Mouse (Mus musculus) liver, embryonic 14.5 days (tissue): Measurements from ENCODE around the gene Gm28053. TPM values are rescaled to one million over a fixed set of nuclear protein-coding genes. Genes with fewer than 3 reads are reported as not detected.

ENCODE experiments used
- ATAC-seq: fragments of 200-750 bp; cut with Nextera tagmentation; 2 replicates; pipeline ENCODE4 v1.8.0; 2017; ENCODE audit warnings: moderate number of reproducible peaks, mild to moderate bottlenecking, moderate library complexity; ENCODE audit not compliant: insufficient read depth
- DNase-seq, 3 experiments: peaks; one replicate each; pipeline ENCODE4 v3.0.0-alpha.2; 2012 to 2013; ENCODE audit warnings: low read depth in 3 of 3, low spot score in 3 of 3
- H3K27ac ChIP-seq: fragments of 300-500 bp; sonication (generic); 2 replicates; pipeline ENCODE4 v1.5.1; 2014; ENCODE audit warnings: moderate library complexity, mild to moderate bottlenecking, control low read depth, inconsistent platforms
- H3K27me3 ChIP-seq: fragments of 300-500 bp; sonication (generic); 2 replicates; pipeline ENCODE4 v1.6.1; 2014; ENCODE audit warnings: mild to moderate bottlenecking, low read length, moderate library complexity; ENCODE audit not compliant: control insufficient read depth, insufficient read depth
- H3K36me3 ChIP-seq: fragments of 300-500 bp; sonication (generic); replicated peaks from 2 replicates; pipeline ENCODE4 v1.6.1; 2014; ENCODE audit warnings: low read depth; ENCODE audit not compliant: control insufficient read depth, insufficient read depth
- H3K4me1 ChIP-seq, 2 experiments: fragments of 200-500 bp in 1 of 2; fragments of 300-500 bp in 1 of 2; sonication (generic) in 1 of 2; replicated peaks; 2 replicates each; pipeline ENCODE4 v1.6.1; 2012 to 2014; ENCODE audit warnings: antibody characterized with exemption in 1 of 2, inconsistent platforms in 1 of 2, low read length in 1 of 2; ENCODE audit not compliant: control insufficient read depth in 2 of 2, insufficient read depth in 2 of 2
- H3K4me2 ChIP-seq: fragments of 300-500 bp; sonication (generic); 2 replicates; pipeline ENCODE4 v1.6.1; 2014; ENCODE audit warnings: low read depth, mild to moderate bottlenecking, control low read depth, moderate library complexity
- H3K4me3 ChIP-seq, 2 experiments: fragments of 200-500 bp in 1 of 2; fragments of 300-500 bp in 1 of 2; sonication (generic) in 1 of 2; 2 replicates each; pipeline ENCODE4 v1.5.1; 2012 to 2014; ENCODE audit warnings: low read depth in 2 of 2, low read length in 2 of 2, mild to moderate bottlenecking in 2 of 2, control low read depth in 1 of 2, inconsistent platforms in 1 of 2, moderate library complexity in 1 of 2; ENCODE audit not compliant: insufficient read depth in 1 of 2
- H3K9ac ChIP-seq: fragments of 300-500 bp; sonication (generic); replicated peaks from 2 replicates; pipeline ENCODE4 v1.6.1; 2014; ENCODE audit warnings: mild to moderate bottlenecking, control low read depth, moderate library complexity
- H3K9me3 ChIP-seq: fragments of 300-500 bp; sonication (generic); 2 replicates; pipeline ENCODE4 v1.6.1; 2016; ENCODE audit warnings: low read length, mixed read lengths; ENCODE audit not compliant: control insufficient read depth
- CTCF ChIP-seq: IDR thresholded peaks from 2 replicates; pipeline ENCODE4 v1.5.1; 2016; ENCODE audit warnings: antibody characterized with exemption, low read depth, control low read depth
- EP300 ChIP-seq: IDR thresholded peaks from 2 replicates; pipeline ENCODE4 v1.6.1; 2016; ENCODE audit warnings: antibody characterized with exemption, low read depth
- WGBS: fragments of 180-500 bp; shearing (Covaris S2); extraction: QIAGEN DNeasy Blood & Tissue Kit; methylation state at CpG from one replicate; pipeline ENCODE4 v1.1.7; 2014; ENCODE audit not compliant: insufficient replicate concordance; 5-methylcytosine and 5-hydroxymethylcytosine counted together
- polyA plus RNA-seq, 2 experiments: library from polyadenylated mRNA; depleted of rRNA in 1 of 2; stranded (reverse) in 1 of 2; unstranded in 1 of 2; fragments of >200 nt; fragmentation: Nextera tagmentation in 1 of 2; extraction: Ambion mirVana in 1 of 2; gene quantifications; 2 replicates each; pipeline versions ENCODE4 v1.2.1 to v1.2.3; 2012 to 2014

The Gm28053 gene
- polyA plus RNA-seq, 2 experiments, result 0.39 to 0.48 TPM

GRCm38 (mm10) chr6:48745490-48745889 lies 27.1 kb downstream of the Gm28053 start:
- Histone ChIP-seq H3K27me3 (no peaks in the 10 kb centered on the region), H3K9ac (no peak overlapping the region), H3K27ac (no peak overlapping the region), H3K9me3 (no peaks in the 10 kb centered on the region), H3K4me3 (no peak overlapping the region), H3K36me3 (no peaks in the 10 kb centered on the region), H3K4me1 (peaks cover 0 to 19% of the 10 kb centered on the region in 2 experiments; a peak in 2 of 4 replicates), H3K4me2 (no peak overlapping the region)
- no peak for TF ChIP-seq EP300
- no peak for TF ChIP-seq CTCF
- ATAC-seq (no peak), DNase-seq (no peak)
- 19% methylated on average over 2 of the region's 2 CpGs for WGBS

GRCm38 (mm10) chr6:48745959-48746889 lies 27.8 kb downstream of the Gm28053 start, which contains the start of gene Gimap5:
Gimap5 (plus strand) TSS chr6:48746197.
- H3K4me3 ChIP-seq, result no peak within 1 kb of the TSS; a peak in 1 of 4 replicates
- H3K4me1 ChIP-seq, result peaks cover 0 to 15% of the 10 kb centered on the region in 2 experiments; a peak in 2 of 4 replicates
- no peak for DNase-seq
- H3K4me2 ChIP-seq, result peak within 1 kb of the TSS; percentile 34; the same call in 1 of the 2 replicates
- H3K27me3 ChIP-seq, result no peaks in the 10 kb centered on the region
- TF ChIP-seq CTCF, result peak; percentile 44
- TF ChIP-seq EP300, result no peak
- no peaks in the 10 kb centered on the region for H3K36me3 ChIP-seq
- no peak for ATAC-seq
- no peak within 1 kb of the TSS for H3K27ac ChIP-seq
- 10% methylated on average over 16 of the region's 16 CpGs for WGBS
- H3K9ac ChIP-seq, result no peak within 1 kb of the TSS; the same call in 1 of the 2 replicates
- no peaks in the 10 kb centered on the region for H3K9me3 ChIP-seq

DNA sequence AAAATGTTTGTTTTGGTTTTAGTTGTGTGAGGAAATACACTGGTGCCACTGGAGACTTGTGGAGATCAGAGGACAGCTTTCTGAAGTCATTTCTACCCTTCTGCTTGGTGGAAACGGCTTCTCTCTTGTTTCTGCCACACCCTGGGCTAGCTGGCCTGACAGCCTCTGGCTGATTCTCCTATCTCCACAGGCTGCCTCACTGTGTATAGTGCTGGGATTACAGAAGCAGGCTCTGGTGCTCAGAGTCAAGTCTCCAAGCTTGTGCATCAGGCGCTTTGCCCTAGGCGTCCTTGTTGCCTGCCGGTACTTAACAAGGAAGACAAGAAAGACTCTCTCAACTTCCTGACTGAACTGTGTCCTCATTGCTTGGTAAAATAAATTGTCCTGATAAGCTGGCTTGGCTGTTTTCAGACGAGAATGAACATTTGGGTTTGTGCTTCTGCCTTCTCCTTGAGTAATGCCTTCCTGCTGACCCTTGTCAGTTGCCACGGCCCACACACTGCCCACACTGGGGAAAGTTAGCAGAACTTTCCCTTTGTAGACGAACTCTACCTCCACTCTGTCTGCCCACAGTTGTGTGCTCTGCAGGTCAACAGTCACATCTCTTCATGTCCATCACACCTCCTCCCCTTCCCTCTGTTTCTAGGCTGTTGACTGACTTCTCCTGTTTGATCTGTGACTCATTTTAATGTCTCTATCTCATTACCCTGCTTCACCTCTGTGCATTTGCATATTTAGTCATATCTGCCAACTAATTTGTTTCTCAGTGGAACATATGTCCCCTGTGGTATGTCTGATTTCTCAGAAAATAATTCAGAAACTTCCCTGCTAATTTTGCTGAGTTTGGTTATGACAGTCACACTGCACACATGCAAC lies 28.9 kb downstream of the Gm28053 start:
- no peak for ATAC-seq
- Histone ChIP-seq H3K9ac (no peak overlapping the region), H3K9me3 (no peaks in the 10 kb centered on the region), H3K27ac (no peak overlapping the region), H3K27me3 (no peaks in the 10 kb centered on the region), H3K4me1 (peaks cover 0 to 12% of the 10 kb centered on the region in 2 experiments; a peak in 2 of 4 replicates), H3K4me2 (0 out of 2 replicates have a peak overlapping the region, but pooled peaks have one; percentile 13), H3K36me3 (no peaks in the 10 kb centered on the region), H3K4me3 (no peak overlapping the region)
- TF ChIP-seq EP300 (no peak), CTCF (no peak)
- 26% methylated on average over 7 of the region's 7 CpGs for WGBS
- no peak for DNase-seq

- H3K36me3 ChIP-seq, result no peaks in the 10 kb centered on the region
- no peak overlapping the region for H3K4me3 ChIP-seq
- no peak overlapping the region for H3K4me2 ChIP-seq
- no peaks in the 10 kb centered on the region for H3K9me3 ChIP-seq
- ATAC-seq (no peak), DNase-seq (no peak)
- H3K27me3 ChIP-seq, result no peaks in the 10 kb centered on the region
- WGBS, result 62% methylated on average over 7 of the region's 7 CpGs
- no peak overlapping the region for H3K9ac ChIP-seq
- peaks cover 0 to 5% of the 10 kb centered on the region in 2 experiments; a peak in 1 of 4 replicates for H3K4me1 ChIP-seq
- no peak for TF ChIP-seq CTCF
- no peak for TF ChIP-seq EP300
- no peak overlapping the region for H3K27ac ChIP-seq
Observed at GRCm38 (mm10) chr6:48763567-48764270, 45.3 kb downstream of the Gm28053 start.
